Mouse (Mus musculus): Measurements from ENCODE around the gene Tmem132d.

- no peak for TF ChIP-seq MAFK (IDR thresholded peaks at IDR 0.05; ENCODE audit: insufficient read depth, low read depth, low read length)
- no peak for TF ChIP-seq ZNF384 (IDR thresholded peaks at IDR 0.05; ENCODE audit: low read depth, low read length)
- TF ChIP-seq HCFC1 (IDR thresholded peaks at IDR 0.05; ENCODE audit: borderline replicate concordance, insufficient read depth, low read length) = no peak
- TF ChIP-seq CHD2 (IDR thresholded peaks at IDR 0.05; ENCODE audit: low read depth, low read length) = no peak
- no peak for TF ChIP-seq ZC3H11A (IDR thresholded peaks at IDR 0.05; ENCODE audit: borderline replicate concordance, low read depth, low read length)
Measured at GRCm38 (mm10) chr5:127976661-127977060, 456.2 kb downstream of the Tmem132d start.
